Mouse (Mus musculus) intestine, postnatal 0 days (tissue): ENCODE data around the gene Zbtb4. TPM values are rescaled to one million over a fixed set of nuclear protein-coding genes. Genes with fewer than 3 reads are reported as not detected.

Source experiments
- ATAC-seq: fragments of 200-750 bp; cut with Nextera tagmentation; 2 replicates; pipeline ENCODE4 v1.8.0; 2017; ENCODE audit warnings: mild to moderate bottlenecking, moderate TSS enrichment, moderate library complexity
- H3K27ac ChIP-seq: fragments of 300-500 bp; sonication (generic); 2 replicates; pipeline ENCODE4 v1.5.1; 2014; ENCODE audit warnings: mild to moderate bottlenecking, low read depth, low read length, moderate library complexity
- H3K27me3 ChIP-seq: fragments of 300-500 bp; sonication (generic); replicated peaks from 2 replicates; pipeline ENCODE4 v1.6.1; 2014; ENCODE audit warnings: low read length, mixed read lengths; ENCODE audit not compliant: control insufficient read depth, insufficient read depth
- H3K36me3 ChIP-seq: fragments of 300-500 bp; sonication (generic); 2 replicates; pipeline ENCODE4 v1.6.1; 2014; ENCODE audit warnings: mild to moderate bottlenecking, moderate library complexity; ENCODE audit not compliant: control insufficient read depth, insufficient read depth
- H3K4me1 ChIP-seq: fragments of 300-500 bp; sonication (generic); replicated peaks from 2 replicates; pipeline ENCODE4 v1.6.1; 2014; ENCODE audit warnings: antibody characterized with exemption, low read length, mixed read lengths; ENCODE audit not compliant: control insufficient read depth, insufficient read depth
- H3K4me2 ChIP-seq: fragments of 300-500 bp; sonication (generic); replicated peaks from 2 replicates; pipeline ENCODE4 v1.6.1; 2014; ENCODE audit warnings: low read depth, mild to moderate bottlenecking, moderate library complexity
- H3K4me3 ChIP-seq: fragments of 300-500 bp; sonication (generic); 2 replicates; pipeline ENCODE4 v1.5.1; 2014; ENCODE audit warnings: low read depth, low read length
- H3K9ac ChIP-seq: fragments of 300-500 bp; sonication (generic); 2 replicates; pipeline ENCODE4 v1.6.1; 2014; ENCODE audit warnings: mild to moderate bottlenecking, low read depth, low read length
- H3K9me3 ChIP-seq: fragments of 300-500 bp; sonication (generic); 2 replicates; pipeline ENCODE4 v1.6.1; 2016; ENCODE audit warnings: mixed run types; ENCODE audit not compliant: control insufficient read depth
- CTCF ChIP-seq: sonication (generic); IDR thresholded peaks from 2 replicates; pipeline ENCODE4 v1.5.1; 2016; ENCODE audit warnings: low read depth, mild to moderate bottlenecking, control low read depth, antibody characterized with exemption, moderate library complexity
- WGBS: fragments of 180-500 bp; shearing (Covaris S2); extraction: QIAGEN DNeasy Blood & Tissue Kit; methylation state at CpG from one replicate; pipeline ENCODE4 v1.1.7; 2014; 5-methylcytosine and 5-hydroxymethylcytosine counted together
- polyA plus RNA-seq: library from polyadenylated mRNA; unstranded; fragments of >200 nt; fragmentation: Nextera tagmentation; extraction: Ambion mirVana; gene quantifications from 2 replicates; pipeline ENCODE4 v1.2.1, GENCODE M21; 2015

Zbtb4 gene
- polyA plus RNA-seq, 1 experiment from 2014 or later: 2.1 TPM

- whole genome bisulfite sequencing: 5% methylated on average over 36 of the region's 36 CpGs
- Histone ChIP-seq H3K4me1 (peaks cover 16% of the 10 kb centered on the region; the same call in 1 of the 2 replicates), H3K27ac (no peak overlapping the region)
Measured at GRCm38 (mm10) chr11:69800392-69801197, 34.9 kb downstream of the Zbtb4 start.

DNA sequence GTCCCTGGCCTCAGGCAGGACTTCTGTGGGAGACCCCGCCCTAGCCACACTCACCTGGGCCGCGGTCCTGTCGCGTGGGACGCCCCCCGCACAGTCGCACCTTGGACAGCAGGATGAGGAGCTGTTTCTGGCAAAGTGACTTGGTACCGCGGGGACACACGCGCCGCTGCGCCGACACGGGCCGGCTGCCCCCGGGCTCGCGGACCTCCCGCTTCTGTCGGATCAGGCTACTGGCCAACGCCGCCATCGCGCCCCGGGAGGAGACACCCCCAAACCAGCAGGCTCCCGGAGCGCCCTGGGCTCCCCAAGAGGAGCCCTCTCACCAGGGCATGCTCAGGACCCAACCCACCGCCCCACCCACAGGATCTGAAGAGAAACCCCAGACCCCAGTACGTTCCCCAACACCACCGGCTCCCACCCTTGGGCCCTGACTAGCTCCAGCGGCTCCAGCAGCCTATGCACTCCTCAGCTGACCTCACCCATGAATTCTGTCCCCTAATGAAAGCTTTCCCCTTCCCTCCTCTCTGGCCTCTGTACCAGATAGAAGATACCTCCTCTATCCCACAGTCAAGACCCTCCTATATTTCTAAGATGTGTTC, 35.8 kb downstream of the Zbtb4 start, which contains the start of gene Fgf11:
TSS of gene Fgf11 (minus strand) at position 479 of the 599 bp plus-strand sequence.
- Histone ChIP-seq H3K4me2 (peak within 1 kb of the TSS; percentile 90), H3K27ac (peak within 1 kb of the TSS; percentile 5), H3K4me1 (peaks cover 13% of the 10 kb centered on the region; the same call in 1 of the 2 replicates), H3K4me3 (peak within 1 kb of the TSS; percentile 55), H3K9ac (peak within 1 kb of the TSS; percentile 46), H3K27me3 (peaks cover 13% of the 10 kb centered on the region; the same call in 1 of the 2 replicates), H3K9me3 (no peaks in the 10 kb centered on the region), H3K36me3 (no peaks in the 10 kb centered on the region)
- WGBS: 3% methylated on average over 33 of the region's 33 CpGs
- ATAC-seq: no peak
- TF ChIP-seq CTCF: no peak

More at GRCm38 (mm10) chr11:69800392-69801197, 34.9 kb downstream of the Zbtb4 start:
- Histone ChIP-seq H3K9me3 (no peaks in the 10 kb centered on the region), H3K27me3 (peaks cover 13% of the 10 kb centered on the region; the same call in 1 of the 2 replicates), H3K9ac (peak overlapping the region; percentile 46), H3K4me3 (peak overlapping the region; percentile 46), H3K4me2 (peak overlapping the region; percentile 90), H3K36me3 (no peaks in the 10 kb centered on the region)
- TF ChIP-seq CTCF: no peak
- ATAC-seq: no peak

DNA sequence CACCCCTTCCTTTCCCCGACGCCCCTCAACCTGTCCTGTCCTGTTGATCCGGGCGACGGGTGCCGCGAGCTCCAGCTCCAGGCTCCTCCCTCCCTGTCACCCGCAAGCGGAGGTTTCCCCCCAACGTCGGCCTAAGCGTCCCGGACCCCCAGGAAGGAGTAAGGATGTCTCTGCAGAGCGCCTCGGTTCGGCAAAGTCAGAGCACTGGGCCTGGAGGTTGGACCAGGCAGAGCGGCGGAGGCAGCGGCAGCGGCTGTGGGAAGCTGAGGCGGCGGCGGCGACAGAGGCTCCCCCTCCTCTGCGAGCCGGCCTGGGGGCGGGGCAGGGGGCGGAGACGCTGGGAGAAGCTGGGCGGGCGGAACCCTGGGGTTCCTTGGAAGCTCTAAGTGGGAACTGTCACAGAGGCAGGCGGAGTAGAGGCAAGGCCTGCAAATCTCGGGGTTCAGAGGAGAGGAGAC, 37.0 kb downstream of the Zbtb4 start:
- no peak for TF ChIP-seq CTCF

DNA sequence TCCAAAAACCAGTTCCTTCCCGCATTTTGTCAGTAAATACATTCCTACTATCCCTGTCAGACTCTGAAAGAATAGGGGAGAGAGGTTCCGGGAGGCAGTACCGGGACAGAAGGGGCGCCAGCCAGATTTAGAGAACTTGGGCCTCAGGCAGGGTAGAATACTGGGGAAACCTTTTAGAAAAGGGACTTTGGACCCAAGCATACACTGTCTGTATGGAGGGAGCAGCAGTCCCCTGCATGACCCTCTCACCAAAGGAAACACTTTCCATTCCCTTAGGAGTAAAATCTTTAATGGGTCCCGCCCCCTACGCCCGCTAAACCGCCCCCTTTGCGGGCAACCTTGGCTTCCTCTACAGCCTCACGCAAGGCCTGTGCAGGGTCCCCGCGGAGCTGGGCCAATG, 37.6 kb downstream of the Zbtb4 start:
- H3K36me3 ChIP-seq: no peaks in the 10 kb centered on the region
- TF ChIP-seq CTCF: no peak
- H3K4me2 ChIP-seq: peak overlapping the region; percentile 90
- H3K4me3 ChIP-seq: peak overlapping the region; percentile 55
- no peaks in the 10 kb centered on the region for H3K9me3 ChIP-seq
- peak overlapping the region; percentile 46 for H3K9ac ChIP-seq
- peak; percentile 39 for ATAC-seq
- H3K4me1 ChIP-seq: peaks cover 13% of the 10 kb centered on the region; the same call in 1 of the 2 replicates
- WGBS: 2% methylated on average over 12 of the region's 12 CpGs
- peak overlapping the region; percentile 55 for H3K27ac ChIP-seq
- H3K27me3 ChIP-seq: peaks cover 13% of the 10 kb centered on the region; the same call in 1 of the 2 replicates

More for the DNA sequence above, 37.0 kb downstream of the Zbtb4 start:
- Histone ChIP-seq H3K4me3 (peak overlapping the region; percentile 55), H3K36me3 (no peaks in the 10 kb centered on the region), H3K9me3 (no peaks in the 10 kb centered on the region), H3K4me2 (peak overlapping the region; percentile 90), H3K27ac (peak overlapping the region; percentile 5; the same call in 1 of the 2 replicates), H3K9ac (peak overlapping the region; percentile 46), H3K4me1 (peaks cover 13% of the 10 kb centered on the region; the same call in 1 of the 2 replicates), H3K27me3 (peaks cover 13% of the 10 kb centered on the region; the same call in 1 of the 2 replicates)
- 1% methylated on average over 33 of the region's 33 CpGs for WGBS
- ATAC-seq: no peak

GRCm38 (mm10) chr11:69803786-69804651, 38.3 kb downstream of the Zbtb4 start:
- H3K9ac ChIP-seq: peak overlapping the region; percentile 46
- peaks cover 13% of the 10 kb centered on the region; the same call in 1 of the 2 replicates for H3K4me1 ChIP-seq
- peak; percentile 94 for TF ChIP-seq CTCF
- H3K27me3 ChIP-seq: peaks cover 13% of the 10 kb centered on the region; the same call in 1 of the 2 replicates
- H3K4me3 ChIP-seq: peak overlapping the region; percentile 55
- H3K9me3 ChIP-seq: no peaks in the 10 kb centered on the region
- peak; percentile 85 for ATAC-seq
- peak overlapping the region; percentile 55 for H3K27ac ChIP-seq
- H3K36me3 ChIP-seq: no peaks in the 10 kb centered on the region
- WGBS: 1% methylated on average over 60 of the region's 60 CpGs
- peak overlapping the region; percentile 90 for H3K4me2 ChIP-seq
